Mouse (Mus musculus) liver, adult 2 months (tissue): ENCODE measurements at regions not wholly inside any gene's neighbourhood (a gene's known extent, or its start where the extent isn't known, plus 50 kb on each side); places are given as distances from the start of the nearest gene placed in this dataset.

ENCODE experiments used
- DNase-seq: peaks from one replicate; pipeline ENCODE4 v3.0.0-alpha.2; 2011; ENCODE audit warnings: low read depth, low spot score; ENCODE audit errors: extremely low read depth
- H3K27ac ChIP-seq: fragments of 200-500 bp; replicated peaks from 2 replicates; pipeline ENCODE4 v1.5.1; 2012; ENCODE audit warnings: low read depth, mild to moderate bottlenecking, control low read depth, inconsistent platforms, low read length; ENCODE audit not compliant: insufficient read depth
- H3K27me3 ChIP-seq: fragments of 200-500 bp; 2 replicates; pipeline ENCODE4 v1.6.1; 2012; ENCODE audit warnings: mild to moderate bottlenecking, moderate library complexity, low read length, inconsistent platforms; ENCODE audit not compliant: control insufficient read depth, insufficient read depth
- H3K36me3 ChIP-seq: fragments of 200-500 bp; 2 replicates; pipeline ENCODE4 v1.6.1; 2012; ENCODE audit warnings: low read length, inconsistent platforms; ENCODE audit not compliant: control insufficient read depth, insufficient read depth
- H3K4me1 ChIP-seq: fragments of 200-500 bp; 2 replicates; pipeline ENCODE4 v1.6.1; 2011; ENCODE audit warnings: low read length; ENCODE audit not compliant: control insufficient read depth, insufficient read depth
- H3K4me3 ChIP-seq: fragments of 200-500 bp; 2 replicates; pipeline ENCODE4 v1.5.1; 2011; ENCODE audit warnings: low read depth, mild to moderate bottlenecking, control low read depth, low read length, moderate library complexity; ENCODE audit not compliant: insufficient read depth
- H3K79me2 ChIP-seq: fragments of 200-500 bp; 2 replicates; pipeline ENCODE4 v1.6.1; 2012; ENCODE audit warnings: inconsistent platforms, mild to moderate bottlenecking, low read length, moderate library complexity; ENCODE audit not compliant: control insufficient read depth, insufficient read depth
- H3K9ac ChIP-seq: fragments of 200-500 bp; 2 replicates; pipeline ENCODE4 v1.6.1; 2012; ENCODE audit warnings: low read depth, mild to moderate bottlenecking, control low read depth, inconsistent platforms, low read length
- CTCF ChIP-seq: fragments of 200-500 bp; IDR thresholded peaks from 2 replicates; pipeline ENCODE4 v1.5.1; 2011; ENCODE audit warnings: low read depth, low read length, control low read depth
- POLR2A ChIP-seq: fragments of 200-500 bp; IDR thresholded peaks from 2 replicates; pipeline ENCODE4 v1.6.1; 2011; ENCODE audit warnings: low read length, control low read depth; ENCODE audit not compliant: insufficient read depth; ENCODE audit errors: extremely low read depth
- WGBS: fragments of 180-500 bp; shearing (Covaris S2); methylation state at CpG from one replicate; pipeline ENCODE4 v1.1.7; 2018; 5-methylcytosine and 5-hydroxymethylcytosine counted together

- 52% methylated on average over 6 of the region's 6 CpGs for WGBS
- no peaks in the 10 kb centered on the region for H3K27me3 ChIP-seq
- no peaks in the 10 kb centered on the region for H3K79me2 ChIP-seq
- peaks cover 20% of the 10 kb centered on the region for H3K4me1 ChIP-seq
- no peaks in the 10 kb centered on the region for H3K36me3 ChIP-seq
- TF ChIP-seq CTCF (no peak), POLR2A (no peak)
- H3K4me3 ChIP-seq: no peak overlapping the region
- no peak overlapping the region for H3K9ac ChIP-seq
- DNase-seq: peak; percentile 65
- H3K27ac ChIP-seq: no peak overlapping the region; the same call in 1 of the 2 replicates
Observed at GRCm38 (mm10) chr6:43851306-43851705, 185.2 kb upstream of the Tpk1 start.

GRCm38 (mm10) chr6:43838960-43839359 is 172.9 kb upstream of the Tpk1 start:
- Histone ChIP-seq H3K27me3 (no peaks in the 10 kb centered on the region), H3K4me3 (no peak overlapping the region), H3K9ac (no peak overlapping the region), H3K36me3 (no peaks in the 10 kb centered on the region), H3K27ac (no peak overlapping the region), H3K4me1 (no peaks in the 10 kb centered on the region), H3K79me2 (no peaks in the 10 kb centered on the region)
- TF ChIP-seq CTCF (no peak), POLR2A (no peak)
- no peak for DNase-seq
- WGBS: 45% methylated on average over 6 of the region's 6 CpGs

- TF ChIP-seq POLR2A: no peak
- TF ChIP-seq CTCF: no peak
- no peak for DNase-seq
- H3K27ac ChIP-seq: no peak overlapping the region
- no peak overlapping the region for H3K9ac ChIP-seq
- H3K4me3 ChIP-seq: no peak overlapping the region
- WGBS: 83% methylated on average over 3 of the region's 3 CpGs
- H3K79me2 ChIP-seq: no peaks in the 10 kb centered on the region
- no peaks in the 10 kb centered on the region for H3K27me3 ChIP-seq
- H3K36me3 ChIP-seq: no peaks in the 10 kb centered on the region
- no peaks in the 10 kb centered on the region for H3K4me1 ChIP-seq
Observed at GRCm38 (mm10) chr6:43829903-43830302, 163.8 kb upstream of the Tpk1 start.
